Mouse (Mus musculus): ENCODE data around the gene Gm10642.

The Gm10642 gene

DNA sequence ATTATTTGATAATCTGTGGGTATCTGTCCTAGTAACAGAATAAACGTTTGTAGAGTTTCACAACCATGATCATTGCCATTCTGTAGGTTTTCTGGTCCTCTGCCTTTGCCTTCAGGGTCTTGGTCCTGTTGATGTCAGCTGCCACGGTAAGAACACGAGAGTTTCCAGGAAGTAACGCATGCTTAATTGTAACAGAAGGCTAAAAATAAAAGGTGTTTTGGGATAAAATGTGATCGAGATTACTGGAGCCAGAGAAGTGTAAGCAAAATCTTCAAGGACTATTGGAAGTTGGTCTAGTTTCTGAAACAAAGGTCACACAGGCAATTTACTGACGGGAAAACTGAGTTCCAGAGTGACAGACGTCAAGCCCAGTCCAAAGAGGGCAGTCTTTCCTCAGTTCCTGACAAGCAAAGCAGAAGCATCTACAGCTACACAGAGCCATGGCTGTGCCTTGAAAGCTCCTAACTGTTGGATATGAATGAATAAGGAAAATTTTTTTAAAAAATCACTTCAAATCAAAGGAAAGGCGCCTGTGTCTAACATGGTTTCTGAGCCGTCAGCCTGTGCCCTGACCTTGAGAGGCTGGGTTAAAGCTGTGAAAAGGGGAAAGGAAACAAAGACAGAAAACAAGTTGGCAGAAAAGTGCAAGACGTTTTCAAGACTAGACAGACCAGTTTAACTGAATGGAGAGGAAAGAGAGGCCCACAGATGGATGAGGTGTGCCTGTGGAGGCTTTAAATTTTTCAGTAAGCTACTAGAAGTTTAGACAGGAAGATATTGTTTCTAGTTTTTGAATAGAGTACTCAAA, 15.9 kb downstream of the Gm10642 start:
- DNase-seq (ENCODE audit: low spot score in 2 of 2), result no peak

DNA sequence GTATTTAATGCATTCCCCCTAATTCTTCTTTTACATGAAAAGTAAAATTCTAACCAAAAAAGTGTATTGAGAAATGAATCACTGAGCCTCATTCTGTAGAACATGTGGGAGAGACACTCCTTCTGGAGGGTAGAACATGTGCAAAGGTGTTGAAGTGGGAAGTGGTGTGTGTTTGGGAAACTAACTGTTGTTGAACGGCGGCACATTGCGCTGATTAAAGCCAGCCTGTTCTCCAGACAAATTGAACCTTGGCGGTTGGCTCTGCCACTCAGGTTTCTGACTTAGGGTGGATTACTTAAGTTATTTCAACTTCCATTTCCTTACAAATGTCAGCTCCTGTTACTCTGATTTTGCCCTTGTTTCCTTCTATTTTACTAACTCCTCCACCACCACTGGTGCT, 17.6 kb downstream of the Gm10642 start:
- DNase-seq (ENCODE audit: low spot score in 2 of 2), result no peak

DNA sequence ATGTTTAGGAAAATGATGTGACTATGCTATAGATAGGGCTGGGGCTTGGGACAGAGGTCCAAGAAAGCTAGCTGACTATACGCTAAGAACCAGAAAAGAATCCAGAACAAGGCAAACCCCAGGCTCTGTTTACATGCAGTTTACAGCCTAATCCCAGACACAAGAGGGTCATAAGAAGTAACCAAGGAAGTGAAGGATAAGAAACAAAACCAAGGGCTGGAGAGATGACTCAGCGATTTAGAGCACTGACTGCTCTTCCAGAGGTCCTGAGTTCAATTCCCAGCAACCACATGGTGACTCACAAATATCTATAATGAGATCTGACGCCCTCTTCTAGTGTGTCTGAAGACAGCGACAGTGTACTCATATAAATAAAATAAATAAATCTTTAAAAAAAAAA, 19.1 kb downstream of the Gm10642 start:
- no peak for DNase-seq (ENCODE audit: low spot score in 2 of 2)

DNA sequence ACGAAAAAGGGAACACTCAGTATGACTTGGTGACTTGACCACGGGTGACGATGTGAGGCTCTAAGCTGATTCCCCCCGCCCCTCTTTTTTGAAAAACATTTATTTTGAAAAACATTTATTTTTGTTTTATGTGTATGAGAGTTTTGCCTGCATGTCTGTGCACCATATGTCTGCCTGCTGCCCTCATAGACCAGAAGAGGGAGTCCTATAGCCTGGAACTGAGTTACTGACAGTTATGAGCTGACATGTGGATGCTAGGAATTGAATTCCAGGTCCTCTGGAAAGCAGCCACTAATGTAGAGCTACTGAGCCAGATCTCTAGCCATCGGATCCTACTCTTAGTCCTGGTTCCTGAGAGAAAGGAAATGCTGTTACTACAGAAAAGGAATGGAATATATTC, 19.9 kb downstream of the Gm10642 start:
- no peak for DNase-seq (ENCODE audit: low spot score in 2 of 2)

DNA sequence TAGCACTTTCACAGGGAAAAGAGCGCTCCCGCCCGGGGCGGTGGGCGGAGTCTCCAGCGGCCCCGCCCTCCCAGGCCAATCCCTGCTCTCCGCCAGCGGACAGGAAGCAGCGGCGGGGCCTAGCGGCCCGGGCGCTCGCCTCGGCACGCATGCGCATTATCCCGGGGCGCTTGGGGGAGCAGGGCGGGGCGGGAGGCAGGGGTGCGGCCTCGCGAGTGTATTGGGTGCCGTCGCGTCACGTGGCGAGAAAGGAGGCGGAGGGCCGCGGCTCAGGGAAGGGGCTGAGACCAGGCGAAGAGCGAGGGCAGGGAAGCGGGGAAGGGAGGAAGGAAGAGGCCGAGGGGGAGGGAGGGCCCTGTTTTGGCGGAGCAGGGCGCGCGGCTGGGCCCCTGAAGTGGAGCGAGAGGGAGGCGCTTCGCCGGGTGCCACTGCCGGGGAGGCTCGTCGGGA, 22.7 kb downstream of the Gm10642 start, which contains the start of gene Adam10:
Gene Adam10, plus strand, starts transcription at position 316 of the 450 bp plus-strand sequence.
- peak; percentile 99 for DNase-seq (ENCODE audit: low spot score in 2 of 2)

DNA sequence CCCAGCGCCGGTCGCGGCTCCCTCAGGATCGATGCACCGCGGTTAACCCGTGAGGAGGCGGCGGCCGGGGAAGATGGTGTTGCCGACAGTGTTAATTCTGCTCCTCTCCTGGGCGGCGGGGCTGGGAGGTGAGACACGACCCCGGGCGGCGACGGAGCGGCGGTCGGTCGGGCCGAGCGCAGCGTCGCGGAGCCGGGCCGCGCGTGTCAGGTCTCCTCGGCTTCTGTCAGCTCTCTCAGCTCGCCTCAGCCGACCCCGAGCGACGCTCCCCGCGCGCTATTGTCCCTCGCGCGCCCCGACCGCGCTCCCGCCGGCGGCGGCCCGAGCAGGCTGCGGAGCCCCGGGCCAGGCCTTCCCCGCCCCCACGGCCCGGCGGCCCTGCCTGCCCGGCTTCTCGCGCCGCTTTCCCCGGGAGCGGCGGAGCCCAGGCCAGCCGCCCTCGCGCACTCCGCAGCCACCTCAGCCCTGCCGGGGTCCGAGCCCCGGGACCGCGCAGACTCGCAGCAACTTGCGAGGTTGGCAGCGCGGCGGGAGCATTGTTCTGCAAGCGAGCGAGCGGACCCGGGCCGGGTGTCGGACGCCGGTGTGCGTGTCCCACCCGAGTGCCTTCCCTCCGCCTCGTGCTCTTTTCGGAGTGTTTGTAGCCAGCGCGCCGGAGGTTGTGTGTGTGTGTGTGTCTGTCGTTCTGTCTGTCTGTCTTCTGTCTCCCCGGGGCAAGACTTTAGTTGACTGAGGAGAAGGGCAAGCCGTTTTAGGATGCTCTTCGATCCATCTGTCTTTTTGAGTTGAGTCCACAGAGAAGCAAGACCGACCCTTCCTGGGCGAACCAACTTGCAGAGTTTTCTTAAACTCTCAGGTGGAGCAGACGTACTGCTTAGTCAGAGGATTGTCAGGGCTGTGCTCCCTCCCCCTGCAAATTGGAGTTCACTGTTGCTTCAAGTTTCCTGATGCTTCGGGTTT, 23.4 kb downstream of the Gm10642 start:
- DNase-seq (ENCODE audit: low spot score in 2 of 2), result peak; percentile 63 to 65

DNA sequence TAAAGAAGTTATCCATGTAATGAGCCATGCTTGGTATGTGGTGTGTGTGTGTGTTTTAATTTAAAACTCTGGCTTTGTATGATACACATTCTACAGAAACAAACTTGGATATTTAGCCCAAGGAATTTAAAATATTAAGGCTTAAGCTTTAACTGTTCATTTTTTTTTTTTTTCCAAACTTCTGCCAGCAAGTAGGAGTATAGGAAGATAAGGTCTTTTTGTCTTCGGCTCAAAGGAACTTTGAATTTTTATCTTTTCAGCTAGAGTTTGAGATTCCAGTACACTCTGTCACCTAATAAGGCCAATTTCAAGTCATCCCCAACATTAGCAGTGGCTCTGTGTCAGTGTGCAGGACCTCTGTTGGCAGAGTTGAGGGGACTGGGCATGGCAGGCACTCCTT, 26.2 kb downstream of the Gm10642 start:
- no peak for DNase-seq (ENCODE audit: low spot score in 2 of 2)

DNA sequence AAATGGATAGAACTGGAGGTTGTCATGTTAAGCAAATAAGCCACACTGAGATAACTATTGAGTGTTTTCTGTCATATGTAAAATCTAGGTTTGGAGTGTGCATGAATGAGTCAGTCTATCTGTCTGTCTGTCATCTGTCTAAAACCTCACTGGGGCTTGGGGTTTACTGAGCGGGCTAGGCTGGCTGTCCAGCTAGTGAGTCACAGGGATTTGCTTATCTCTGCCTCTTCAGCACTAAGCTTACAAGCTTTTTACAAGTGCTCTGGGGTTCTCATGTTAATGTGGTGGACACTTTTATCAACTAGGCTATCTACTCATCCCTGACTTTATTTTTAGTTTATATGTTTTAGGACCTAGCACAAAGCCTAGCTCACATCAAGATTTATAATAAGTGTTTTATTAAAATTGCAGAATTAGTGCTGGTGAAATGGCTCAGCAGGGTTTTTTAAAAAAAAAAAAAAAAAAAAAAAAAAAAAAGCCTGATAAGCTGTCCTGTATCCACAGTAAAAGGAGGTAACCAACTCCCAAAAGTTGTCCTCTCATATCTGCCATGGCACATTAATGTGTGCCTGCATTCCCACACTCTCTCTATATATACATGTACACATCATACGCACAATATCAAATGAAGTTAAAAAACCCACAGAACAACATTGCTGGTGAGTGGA, 32.4 kb downstream of the Gm10642 start:
- DNase-seq (ENCODE audit: low spot score in 2 of 2), result no peak

DNA sequence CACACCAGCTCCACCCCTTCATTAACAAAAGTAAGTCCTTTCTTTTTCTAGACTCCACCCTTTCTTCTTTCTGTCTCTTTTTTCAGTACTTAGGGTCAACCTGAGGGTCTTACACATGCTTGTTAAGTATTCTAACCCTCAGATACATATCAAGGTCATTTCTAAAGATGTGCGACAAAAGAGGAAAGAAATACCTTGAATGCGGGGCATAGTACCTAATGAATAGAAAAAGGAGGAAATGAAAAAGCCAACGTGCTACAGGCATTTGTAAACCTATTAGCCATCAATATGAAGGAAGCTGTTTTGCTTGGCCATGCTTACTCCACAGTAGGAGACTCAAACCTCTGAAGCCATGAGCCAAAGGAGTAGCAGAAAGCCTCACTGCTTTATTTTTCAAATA, 33.9 kb downstream of the Gm10642 start:
- no peak for DNase-seq (ENCODE audit: low spot score in 2 of 2)

DNA sequence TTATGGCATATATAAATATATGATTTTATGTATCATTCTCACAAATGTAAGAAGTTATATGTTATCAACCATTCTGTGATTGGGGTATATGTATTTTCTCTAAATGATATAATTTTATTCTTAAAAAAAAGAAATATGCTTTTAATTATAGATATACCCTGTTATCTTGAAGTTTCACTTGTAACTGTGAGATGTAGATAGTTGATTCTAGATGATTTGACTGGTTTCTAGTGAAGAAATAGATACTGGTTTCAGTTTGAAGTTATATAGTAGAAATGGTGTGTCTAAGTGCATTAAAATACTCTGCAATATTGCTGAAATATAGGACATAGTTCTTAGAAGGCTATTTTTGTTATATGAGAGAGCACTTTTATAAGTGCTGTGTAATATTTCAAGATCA, 34.5 kb downstream of the Gm10642 start:
- no peak for DNase-seq (ENCODE audit: low spot score in 2 of 2)

DNA sequence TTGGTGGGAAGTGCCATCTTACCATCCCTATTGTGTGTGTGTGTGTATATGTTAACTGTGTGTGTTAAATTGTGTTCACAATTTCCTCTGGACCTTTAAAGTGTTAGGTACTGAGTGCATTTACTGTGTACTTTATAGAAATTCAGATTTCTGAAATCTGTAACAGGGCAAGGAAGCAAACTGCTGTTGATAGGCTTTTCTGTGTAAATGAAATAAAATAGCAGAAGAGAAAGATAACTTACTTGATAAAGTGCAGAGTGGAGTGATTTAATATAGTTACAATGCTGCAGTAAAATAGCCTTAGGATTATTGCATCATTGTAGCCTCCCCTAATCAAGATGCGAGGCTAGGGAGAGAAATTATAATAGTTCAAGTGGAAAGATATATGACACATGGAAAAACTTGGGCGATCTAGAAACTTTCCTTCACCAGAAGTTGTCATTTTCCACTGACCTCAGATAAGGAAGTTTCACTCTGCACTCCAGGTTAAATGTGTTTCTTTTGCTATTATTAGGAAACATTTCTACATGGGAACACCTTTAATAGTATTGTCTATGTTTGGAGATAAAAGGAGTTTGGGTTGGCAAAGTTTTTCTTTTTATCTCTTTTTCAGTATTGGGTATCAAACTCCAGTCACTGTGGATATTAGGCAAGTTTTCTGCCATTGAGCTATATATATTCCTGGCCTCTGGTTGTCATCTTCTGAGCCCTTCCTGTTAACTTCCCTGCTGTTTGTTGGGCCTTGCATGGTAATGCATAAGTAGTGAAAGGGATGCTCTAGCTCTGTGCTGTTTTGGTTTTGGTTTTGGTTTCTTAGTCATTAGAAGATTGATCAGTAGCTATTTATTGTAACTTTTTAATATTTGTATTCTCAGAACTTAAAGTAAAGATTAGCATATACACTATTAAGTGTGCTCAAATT, 36.0 kb downstream of the Gm10642 start:
- no peak for DNase-seq (ENCODE audit: low spot score in 2 of 2)

DNA sequence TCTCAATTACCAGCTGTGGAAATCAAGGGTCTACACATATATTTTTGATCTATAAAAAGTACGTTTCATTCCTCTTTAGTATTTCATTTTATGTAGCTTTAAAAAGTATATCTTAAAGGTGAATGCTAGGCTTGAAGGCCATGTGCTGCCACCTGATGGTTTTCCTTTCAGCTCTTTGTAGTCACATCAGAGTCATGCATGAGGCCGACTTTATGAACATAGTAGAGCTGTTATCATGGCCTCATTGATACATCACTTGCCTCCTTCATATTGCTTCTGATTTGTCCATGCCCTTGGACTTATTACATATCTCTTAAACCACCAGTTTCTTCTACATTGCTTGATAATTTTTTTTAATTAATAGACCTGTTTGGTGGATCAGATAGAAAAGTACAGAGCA, 39.7 kb downstream of the Gm10642 start:
- DNase-seq (ENCODE audit: low spot score in 2 of 2), result no peak

DNA sequence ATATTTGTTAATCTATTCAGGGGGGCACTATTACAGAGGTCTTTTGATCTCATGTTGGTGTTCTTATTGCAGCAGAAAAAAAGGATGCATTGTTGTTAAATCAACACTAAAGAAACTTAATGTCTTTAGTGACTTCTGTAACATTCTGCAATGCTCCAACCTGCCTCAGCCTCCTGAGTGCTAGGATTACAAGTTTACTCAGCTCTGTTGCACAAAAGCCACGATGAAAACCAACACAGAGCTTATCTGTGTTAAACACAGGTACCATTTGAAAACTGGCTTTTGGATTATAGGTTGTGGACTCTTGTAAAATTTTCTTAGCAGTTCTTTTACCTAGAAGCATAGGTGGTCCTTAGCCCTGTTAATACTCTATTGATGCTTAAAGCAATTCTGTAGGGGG, 42.0 kb downstream of the Gm10642 start:
- DNase-seq (ENCODE audit: low spot score in 2 of 2), result no peak

DNA sequence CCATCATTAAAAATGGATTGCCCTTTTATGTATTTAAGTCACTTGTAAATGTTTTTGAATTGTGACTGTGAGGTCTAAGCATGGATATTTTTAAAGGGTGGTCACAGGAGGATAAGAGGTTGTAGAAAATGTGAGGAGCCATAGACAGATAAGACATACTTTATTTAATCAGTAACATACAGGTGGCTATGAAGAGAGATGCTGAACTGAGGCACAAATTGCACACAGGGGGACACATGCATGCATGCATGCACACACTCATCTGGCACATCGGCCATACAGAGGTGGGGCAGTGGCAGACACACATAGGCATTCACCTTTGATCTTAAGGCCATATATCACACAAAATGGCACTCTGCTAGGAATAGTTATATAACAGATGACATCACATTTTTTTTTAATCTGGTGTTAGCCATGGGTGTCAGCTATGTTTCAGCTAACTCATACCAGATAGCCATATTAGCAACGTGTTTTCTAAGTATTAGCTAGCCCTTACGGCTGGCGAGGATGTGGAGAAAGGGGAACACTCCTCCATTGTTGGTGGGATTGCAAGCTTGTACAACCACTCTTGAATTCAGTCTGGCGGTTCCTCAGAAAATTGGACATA, 47.6 kb downstream of the Gm10642 start:
- DNase-seq (ENCODE audit: low spot score in 2 of 2), result no peak

DNA sequence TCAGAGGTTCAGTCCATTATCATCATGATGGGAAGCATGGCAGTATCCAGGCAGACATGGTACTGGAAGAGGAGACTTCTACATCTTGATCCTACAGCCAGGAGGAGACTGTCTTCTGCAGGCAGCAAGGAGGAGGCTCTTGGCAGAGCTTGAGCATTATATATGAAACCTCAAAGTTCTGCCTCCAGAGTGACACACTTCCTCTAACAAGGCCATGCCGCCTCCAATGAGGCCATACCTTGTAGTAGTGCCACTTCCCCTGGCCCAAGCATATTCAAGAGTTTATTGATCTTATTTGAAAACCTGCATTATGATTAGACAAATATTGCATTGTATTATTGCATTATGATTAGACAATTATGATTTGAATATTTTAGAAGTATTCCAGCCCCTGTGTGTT, 50.4 kb downstream of the Gm10642 start:
- no peak for DNase-seq (ENCODE audit: low spot score in 2 of 2)
